Mouse (Mus musculus) kidney, adult 9 months (tissue): Measurements from ENCODE around the gene Rcl1.

ENCODE experiments used
- DNase-seq: peaks from one replicate; pipeline ENCODE4 v3.0.0; 2022

Gene Rcl1

GRCm38 (mm10) chr19:29155552-29155951 lies 54.4 kb downstream of the Rcl1 start:
- no peak for DNase-seq

GRCm38 (mm10) chr19:29156417-29156816 lies 55.2 kb downstream of the Rcl1 start:
- no peak for DNase-seq

GRCm38 (mm10) chr19:29157678-29158466 lies 56.7 kb downstream of the Rcl1 start:
- no peak for DNase-seq

- no peak for DNase-seq
These were observed 57.3 kb downstream of the Rcl1 start for GRCm38 (mm10) chr19:29158486-29158885.

GRCm38 (mm10) chr19:29163817-29164527 lies 62.8 kb downstream of the Rcl1 start:
- DNase-seq, result no peak

- DNase-seq, result no peak
These were observed 63.5 kb downstream of the Rcl1 start for GRCm38 (mm10) chr19:29164528-29165166.

- no peak for DNase-seq
These were observed 66.8 kb downstream of the Rcl1 start for GRCm38 (mm10) chr19:29167938-29168337.

GRCm38 (mm10) chr19:29180336-29180735 lies 79.2 kb downstream of the Rcl1 start:
- DNase-seq, result no peak

GRCm38 (mm10) chr19:29182166-29182565 lies 81.0 kb downstream of the Rcl1 start:
- no peak for DNase-seq

- no peak for DNase-seq
These were observed 83.9 kb downstream of the Rcl1 start for GRCm38 (mm10) chr19:29185122-29185521.

GRCm38 (mm10) chr19:29185552-29186232 lies 84.5 kb downstream of the Rcl1 start:
- DNase-seq, result no peak

- DNase-seq, result no peak
These were observed 87.7 kb downstream of the Rcl1 start for GRCm38 (mm10) chr19:29188879-29189278.
